Mouse (Mus musculus): ENCODE measurements around the gene Lpar1.

GRCm38 (mm10) chr4:58497284-58497683 is 56.4 kb downstream of the Lpar1 start:
- TF ChIP-seq GATA1 (IDR thresholded peaks at IDR 0.05; ENCODE audit: borderline replicate concordance, low read length) (no peak), FLI1 (IDR thresholded peaks at IDR 0.05; ENCODE audit: low read length) (no peak)

Data from megakaryocyte, embryonic 14.5 days (primary cell).